Mouse (Mus musculus): ENCODE measurements around the gene Cacna1c. TPM values are rescaled to one million over a fixed set of nuclear protein-coding genes. Genes with fewer than 3 reads are reported as not detected.

Cacna1c gene
- total RNA-seq, 2 experiments from 2014 or later: 66.2 to 66.7 TPM

DNA sequence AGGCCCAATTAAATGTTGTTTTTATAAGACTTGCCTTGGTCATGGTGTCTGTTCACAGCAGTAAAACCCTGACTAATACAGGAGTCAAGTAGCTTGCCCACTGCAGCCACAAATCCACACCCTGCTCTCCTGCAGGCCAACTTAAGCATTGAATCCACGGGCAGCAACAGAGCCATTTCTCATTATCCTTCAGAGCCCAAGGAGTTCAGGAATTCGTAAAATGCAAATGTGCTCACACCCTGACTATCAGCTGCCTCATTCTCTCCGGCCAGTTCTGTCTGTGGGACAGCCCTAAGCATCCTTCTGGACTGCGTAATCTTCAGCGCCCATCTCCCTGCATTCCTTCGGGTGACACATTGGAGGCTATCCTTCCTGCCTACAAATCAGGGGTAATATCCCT lies 425.8 kb downstream of the Cacna1c start:
- DNase-seq (ENCODE audit: extremely low spot score in 1 of 2, low spot score in 2 of 2): no peak
- intact Hi-C loops (cut with DNase I): no loop called here

DNA sequence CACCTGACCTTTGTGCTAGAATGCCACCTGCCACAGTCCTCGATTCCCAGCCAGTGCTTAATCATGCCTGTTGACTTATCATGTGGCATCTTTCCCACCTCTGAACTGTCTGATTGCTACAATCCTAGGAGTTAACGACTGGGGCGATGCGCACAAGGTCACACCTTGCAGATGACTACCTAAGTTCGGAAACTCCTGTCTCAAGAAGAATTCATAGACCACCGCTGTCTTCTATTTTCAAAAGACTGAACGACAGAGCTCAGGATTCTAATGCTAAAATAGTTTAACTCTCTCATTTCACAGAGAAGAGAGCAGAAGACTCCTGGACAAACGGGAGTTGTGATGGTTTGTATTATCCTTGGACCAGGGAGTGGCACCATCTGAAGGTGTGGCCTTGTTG lies 426.4 kb downstream of the Cacna1c start:
- intact Hi-C loops (cut with DNase I): no loop called here
- DNase-seq (ENCODE audit: extremely low spot score in 1 of 2, low spot score in 2 of 2): no peak

DNA sequence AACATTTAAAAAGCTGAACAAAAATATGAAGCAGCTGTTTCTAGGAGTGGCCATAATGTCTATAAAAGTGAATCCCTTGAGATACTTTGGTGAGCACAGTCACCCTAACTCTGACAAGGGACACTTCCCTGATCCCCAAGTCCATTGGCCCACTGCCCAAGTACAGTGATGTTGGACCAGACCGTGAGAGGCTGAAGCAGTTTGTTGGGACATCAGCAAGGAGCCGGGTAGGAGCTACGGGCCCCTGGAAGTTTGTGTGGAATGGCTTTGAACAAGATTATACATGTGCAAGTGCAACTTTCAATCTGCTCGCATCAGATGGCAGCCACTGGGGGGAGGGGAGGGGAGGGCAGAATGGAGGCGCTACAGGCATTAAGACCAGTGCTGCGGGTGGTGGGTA lies 428.5 kb downstream of the Cacna1c start:
- intact Hi-C loops (cut with DNase I): no loop called here
- no peak for DNase-seq (ENCODE audit: extremely low spot score in 1 of 2, low spot score in 2 of 2)

DNA sequence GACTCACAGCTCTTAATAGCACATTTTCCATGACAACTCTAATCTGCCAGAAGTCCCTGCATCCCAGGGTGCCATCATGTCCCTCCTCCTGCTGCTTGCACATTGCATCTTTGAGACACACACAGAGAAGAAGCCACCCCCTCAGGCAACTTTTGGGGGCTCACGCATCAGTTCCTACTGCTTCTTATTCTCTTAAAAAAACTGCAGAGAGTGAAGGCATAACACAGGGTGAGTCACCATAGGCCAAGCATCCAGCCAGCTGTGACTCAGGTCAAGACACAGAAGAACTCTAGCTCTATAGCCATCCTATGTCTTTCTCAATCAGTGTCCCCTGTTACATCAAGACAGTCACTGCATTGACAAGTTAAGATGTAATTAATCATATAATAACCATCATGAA lies 431.0 kb downstream of the Cacna1c start:
- no peak for DNase-seq (ENCODE audit: extremely low spot score in 1 of 2, low spot score in 2 of 2)
- intact Hi-C loops (cut with DNase I): no loop called here

GRCm38 (mm10) chr6:118759015-118759414 lies 437.2 kb downstream of the Cacna1c start:
- no peak for DNase-seq (ENCODE audit: extremely low spot score in 1 of 2, low spot score in 2 of 2)
- intact Hi-C loops (cut with DNase I): no loop called here

GRCm38 (mm10) chr6:118758290-118758907 lies 437.8 kb downstream of the Cacna1c start:
- intact Hi-C loops (cut with DNase I): no loop called here
- DNase-seq (ENCODE audit: extremely low spot score in 1 of 2, low spot score in 2 of 2): no peak

GRCm38 (mm10) chr6:118757533-118758289 lies 438.5 kb downstream of the Cacna1c start:
- intact Hi-C loops (cut with DNase I): no loop called here
- no peak for DNase-seq (ENCODE audit: extremely low spot score in 1 of 2, low spot score in 2 of 2)

DNA sequence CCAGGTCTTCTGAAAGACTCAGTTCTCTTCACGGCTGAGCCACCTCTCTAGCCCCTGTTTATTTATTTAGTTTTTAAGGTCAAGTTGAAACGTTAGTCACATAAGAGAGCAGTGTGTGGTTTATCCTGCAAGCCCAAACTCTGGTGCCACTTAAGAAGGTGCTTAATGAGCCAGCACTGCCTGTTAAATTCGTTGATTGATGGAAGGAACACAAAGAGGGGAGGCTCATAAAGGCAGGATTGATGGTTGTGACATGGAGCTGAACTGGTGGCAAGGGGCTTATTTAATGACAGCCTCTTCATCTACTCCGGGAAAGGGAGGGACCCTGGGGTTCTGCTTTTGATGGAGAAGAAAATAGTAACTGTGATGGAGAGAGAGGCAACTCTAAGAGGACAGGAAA lies 439.7 kb downstream of the Cacna1c start:
- intact Hi-C loops (cut with DNase I): no loop called here
- no peak for DNase-seq (ENCODE audit: extremely low spot score in 1 of 2, low spot score in 2 of 2)

DNA sequence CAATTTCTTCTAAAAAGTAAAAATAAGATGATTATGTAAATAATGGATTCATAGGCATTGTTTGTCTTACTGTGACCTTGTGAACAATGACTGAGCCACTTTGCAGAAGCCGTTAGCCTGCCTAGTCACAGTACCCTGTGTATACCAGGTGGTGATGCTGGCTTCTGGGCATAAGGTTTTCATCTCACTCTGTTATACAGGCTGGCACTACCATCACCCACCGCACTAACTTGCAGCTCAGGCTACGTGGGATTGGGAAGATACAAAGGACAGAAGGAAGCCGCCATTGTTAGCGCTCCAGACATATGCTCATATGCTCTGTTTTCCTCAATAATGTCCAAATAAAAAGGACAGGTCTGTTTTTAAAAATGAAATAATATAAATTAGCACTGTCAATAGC lies 440.4 kb downstream of the Cacna1c start:
- intact Hi-C loops (cut with DNase I): no loop called here
- no peak for DNase-seq (ENCODE audit: extremely low spot score in 1 of 2, low spot score in 2 of 2)

DNA sequence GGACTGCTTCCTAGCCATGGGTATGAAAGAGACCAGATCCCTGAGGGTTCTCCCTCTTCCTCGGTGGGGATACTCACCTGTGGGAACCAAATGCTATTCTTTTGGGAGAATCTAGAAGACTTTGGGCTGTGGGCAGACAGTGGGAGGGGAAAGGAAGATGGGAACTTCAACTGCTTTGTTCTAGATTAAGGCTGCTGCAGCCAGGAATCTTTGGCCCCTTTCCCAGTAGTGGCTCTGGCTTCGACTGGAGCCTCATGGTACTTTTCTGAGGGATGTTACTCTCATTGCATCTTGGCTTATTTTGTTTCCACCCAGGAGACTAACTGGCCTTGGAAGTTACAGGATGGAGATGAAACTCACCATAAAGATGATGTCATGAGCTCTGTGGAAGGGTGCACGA lies 441.8 kb downstream of the Cacna1c start:
- intact Hi-C loops (cut with DNase I): no loop called here
- peak; percentile 36 to 57 for DNase-seq (ENCODE audit: extremely low spot score in 1 of 2, low spot score in 2 of 2)

DNA sequence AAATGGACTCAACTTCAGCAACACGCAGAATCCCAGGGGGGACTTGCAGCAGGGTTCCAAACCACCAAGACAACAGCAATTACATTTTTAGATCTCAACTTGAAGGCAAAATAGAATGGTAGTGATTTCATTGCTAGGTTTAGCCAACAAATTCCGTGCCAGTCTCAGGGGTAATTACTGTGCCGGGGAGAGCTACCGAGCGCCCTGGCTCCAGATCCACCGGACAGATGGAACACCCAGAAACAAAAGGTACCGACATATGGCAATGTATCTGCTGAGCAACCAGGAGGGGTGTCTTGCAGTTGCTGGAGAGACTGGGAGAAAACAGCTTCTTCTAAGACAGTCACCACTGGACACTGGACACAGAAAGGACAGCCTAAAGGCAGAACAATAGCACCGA lies 442.4 kb downstream of the Cacna1c start:
- no peak for DNase-seq (ENCODE audit: extremely low spot score in 1 of 2, low spot score in 2 of 2)
- intact Hi-C loops (cut with DNase I): no loop called here

- intact Hi-C loops (cut with DNase I): no loop called here
- no peak for DNase-seq (ENCODE audit: extremely low spot score in 1 of 2, low spot score in 2 of 2)
Measured at GRCm38 (mm10) chr6:118753064-118753463, 443.2 kb downstream of the Cacna1c start.

DNA sequence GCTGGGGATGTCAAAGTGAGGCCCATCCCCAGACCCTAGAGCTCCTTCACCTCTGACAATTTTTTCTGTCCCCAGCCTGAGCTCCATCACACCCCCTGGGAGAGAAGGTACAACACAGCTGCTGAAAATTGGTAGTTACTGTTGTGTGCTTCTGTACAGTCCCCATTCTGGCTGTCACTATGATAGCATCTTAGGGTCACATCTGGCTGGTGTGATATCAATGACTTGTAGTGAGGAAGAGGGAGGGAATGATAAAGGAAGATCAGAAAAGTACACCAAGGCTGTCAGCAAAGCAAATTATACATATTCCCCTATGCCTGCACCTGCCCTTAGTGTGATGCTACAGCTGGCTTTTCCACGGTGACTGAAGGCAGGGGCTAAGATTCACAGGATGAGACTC lies 446.9 kb downstream of the Cacna1c start:
- intact Hi-C loops (cut with DNase I): no loop called here
- DNase-seq (ENCODE audit: extremely low spot score in 1 of 2, low spot score in 2 of 2): no peak

DNA sequence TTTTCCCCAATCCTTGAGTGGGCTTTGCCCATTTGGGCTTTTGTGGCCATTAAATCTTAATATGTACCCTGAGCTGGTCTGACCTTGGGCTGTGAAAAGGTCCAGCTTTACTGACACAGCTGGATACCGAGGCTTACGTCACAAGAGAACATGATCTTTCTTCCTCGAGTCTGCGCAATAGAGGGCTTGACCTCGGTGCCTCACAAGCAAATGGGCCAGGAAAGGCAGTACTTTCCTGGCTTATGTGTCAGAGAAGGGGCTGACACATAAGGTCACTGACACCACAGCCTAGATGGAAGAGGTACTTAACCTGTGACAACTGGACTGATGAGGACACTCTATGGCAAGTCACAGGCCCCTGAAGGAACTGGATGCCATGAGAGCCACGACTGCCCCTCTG lies 453.5 kb downstream of the Cacna1c start:
- intact Hi-C loops (cut with DNase I): no loop called here

DNA sequence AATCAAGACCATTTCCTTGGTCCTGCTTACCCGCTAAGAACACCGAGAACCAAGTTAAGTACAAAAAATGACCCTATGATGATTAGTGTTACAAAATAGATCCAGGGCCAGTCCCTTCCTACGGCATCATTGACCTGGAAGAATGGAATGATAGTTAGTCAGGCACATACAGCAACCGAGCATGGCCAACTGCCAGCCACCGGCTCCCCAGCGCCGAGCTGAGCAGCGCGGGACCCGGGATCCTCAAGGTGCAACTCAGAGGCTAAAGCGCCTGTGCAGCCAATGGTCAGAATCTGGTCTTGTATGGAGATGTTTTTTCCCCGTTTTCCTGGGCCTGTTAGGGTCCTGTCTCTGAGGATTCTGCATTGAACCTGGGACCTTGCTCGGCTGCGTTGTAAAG lies 454.4 kb downstream of the Cacna1c start:
- intact Hi-C loops (cut with DNase I): no loop called here
- DNase-seq (ENCODE audit: extremely low spot score in 1 of 2, low spot score in 2 of 2): no peak

More for the DNA sequence above, 453.5 kb downstream of the Cacna1c start:
- no peak for DNase-seq (ENCODE audit: extremely low spot score in 1 of 2, low spot score in 2 of 2)

DNA sequence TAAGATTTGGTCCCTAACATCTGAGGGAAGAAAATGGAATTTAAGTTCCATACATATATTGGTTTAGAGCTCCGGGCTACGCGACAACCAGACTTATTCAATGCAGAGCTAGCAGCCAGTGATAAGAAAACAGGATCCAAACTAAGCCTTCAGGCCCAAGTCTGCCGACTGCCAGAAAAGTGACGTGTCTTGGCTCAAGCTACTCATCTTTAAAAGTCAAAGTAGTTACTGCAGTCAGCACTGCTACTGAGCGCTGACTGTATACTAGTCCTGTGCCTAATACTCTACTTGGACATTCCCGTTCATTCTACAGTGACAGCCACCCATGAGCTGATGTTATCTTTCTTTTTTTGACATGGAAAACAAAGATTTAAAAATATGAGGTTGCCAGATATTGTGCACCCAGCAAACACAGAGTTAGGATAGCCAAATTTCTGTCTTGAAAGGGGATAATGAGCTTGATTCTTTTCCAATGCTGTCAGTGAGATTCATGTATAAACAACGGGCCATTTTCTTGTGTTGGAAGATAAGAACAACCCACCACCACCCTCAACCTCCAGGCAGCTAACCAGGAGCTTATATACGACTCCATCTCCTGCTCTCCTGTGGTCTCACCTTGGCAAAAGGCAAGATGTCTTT lies 456.1 kb downstream of the Cacna1c start:
- intact Hi-C loops (cut with DNase I): no loop called here
- peak in 1 of 2 experiments; percentile 55 for DNase-seq (ENCODE audit: extremely low spot score in 1 of 2, low spot score in 2 of 2)

GRCm38 (mm10) chr6:118739344-118739743 lies 456.9 kb downstream of the Cacna1c start:
- DNase-seq (ENCODE audit: extremely low spot score in 1 of 2, low spot score in 2 of 2): no peak
- intact Hi-C loops (cut with DNase I): no loop called here

GRCm38 (mm10) chr6:118738656-118739055 lies 457.6 kb downstream of the Cacna1c start:
- intact Hi-C loops (cut with DNase I): no loop called here
- DNase-seq (ENCODE audit: extremely low spot score in 1 of 2, low spot score in 2 of 2): no peak

GRCm38 (mm10) chr6:118737078-118737477 lies 459.1 kb downstream of the Cacna1c start:
- no peak for DNase-seq (ENCODE audit: extremely low spot score in 1 of 2, low spot score in 2 of 2)
- intact Hi-C loops (cut with DNase I): no loop called here

- DNase-seq (ENCODE audit: extremely low spot score in 1 of 2, low spot score in 2 of 2): no peak
- intact Hi-C loops (cut with DNase I): no loop called here
Measured at GRCm38 (mm10) chr6:118736491-118736890, 459.7 kb downstream of the Cacna1c start.

Data from left cerebral cortex, postnatal 10 days (tissue).